Mouse (Mus musculus): ENCODE results near the gene Dhh.
A peak's percentile ranks its signal among the peaks of the same experiment; 100 is the strongest.
"Not testable (repeated sequence)": the region's sequence is repeated elsewhere in the genome, so short reads cannot be mapped to it uniquely, and the experiment has no call there.

Gene Dhh

GRCm38 (mm10) chr15:98897928-98898800 is at the start of gene Dhh:
Dhh (minus strand) TSS chr15:98898540.
- no peak for DNase-seq (ENCODE audit: low spot score in 2 of 2)

GRCm38 (mm10) chr15:98947884-98948283 is 49.5 kb upstream of the Dhh start:
- no peak for DNase-seq (ENCODE audit: low spot score in 2 of 2)

- no peak for DNase-seq (ENCODE audit: low spot score in 2 of 2)
These were observed 44.8 kb upstream of the Dhh start for GRCm38 (mm10) chr15:98943133-98943532.

GRCm38 (mm10) chr15:98942081-98942480 is 43.7 kb upstream of the Dhh start:
- DNase-seq (ENCODE audit: low spot score in 2 of 2), result no peak

- no peak for DNase-seq (ENCODE audit: low spot score in 2 of 2)
These were observed 43.2 kb upstream of the Dhh start for GRCm38 (mm10) chr15:98941539-98941938.

- no peak for DNase-seq (ENCODE audit: low spot score in 2 of 2)
These were observed 42.5 kb upstream of the Dhh start for GRCm38 (mm10) chr15:98940816-98941215.

GRCm38 (mm10) chr15:98934217-98934839 is 36.0 kb upstream of the Dhh start, which contains the start of gene Tuba1b:
Tuba1b (minus strand) TSS chr15:98934565.
- DNase-seq (ENCODE audit: low spot score in 2 of 2), result peak; percentile 85 to 91

- DNase-seq (ENCODE audit: low spot score in 2 of 2), result peak; percentile 91 to 97
These were observed 35.5 kb upstream of the Dhh start for GRCm38 (mm10) chr15:98933833-98934216.

- not testable (repeated sequence) for DNase-seq (ENCODE audit: low spot score in 2 of 2)
These were observed 34.8 kb upstream of the Dhh start for GRCm38 (mm10) chr15:98933004-98933671.

- DNase-seq (ENCODE audit: low spot score in 2 of 2), result no peak
These were observed 32.7 kb upstream of the Dhh start for GRCm38 (mm10) chr15:98930998-98931397.

- no peak for DNase-seq (ENCODE audit: low spot score in 2 of 2)
These were observed 31.8 kb upstream of the Dhh start for GRCm38 (mm10) chr15:98930017-98930734.

- DNase-seq (ENCODE audit: low spot score in 2 of 2), result peak in 1 of 2 experiments; percentile 73
These were observed 30.4 kb upstream of the Dhh start for GRCm38 (mm10) chr15:98928598-98929240.

GRCm38 (mm10) chr15:98927566-98927965 is 29.2 kb upstream of the Dhh start:
- DNase-seq (ENCODE audit: low spot score in 2 of 2), result no peak

- no peak for DNase-seq (ENCODE audit: low spot score in 2 of 2)
These were observed 26.3 kb upstream of the Dhh start for GRCm38 (mm10) chr15:98924682-98925081.

- DNase-seq (ENCODE audit: low spot score in 2 of 2), result no peak
These were observed 24.7 kb upstream of the Dhh start for GRCm38 (mm10) chr15:98923031-98923537.

- DNase-seq (ENCODE audit: low spot score in 2 of 2), result no peak
These were observed 24.2 kb upstream of the Dhh start for GRCm38 (mm10) chr15:98922581-98922980.

- DNase-seq (ENCODE audit: low spot score in 2 of 2), result no peak
These were observed 23.2 kb upstream of the Dhh start for GRCm38 (mm10) chr15:98921510-98921909.

GRCm38 (mm10) chr15:98918499-98918895 is 20.2 kb upstream of the Dhh start:
- DNase-seq (ENCODE audit: low spot score in 2 of 2), result not testable (repeated sequence)

- peak; percentile 98 to 99 for DNase-seq (ENCODE audit: low spot score in 2 of 2)
These were observed 19.5 kb upstream of the Dhh start, which contains the start of gene Lmbr1l for GRCm38 (mm10) chr15:98917538-98918498. Lmbr1l (minus strand) TSS chr15:98918231.

- DNase-seq (ENCODE audit: low spot score in 2 of 2), result no peak
These were observed 18.8 kb upstream of the Dhh start for GRCm38 (mm10) chr15:98917091-98917490.
